Mouse (Mus musculus): Measurements from ENCODE around the gene Mknk2. TPM values are rescaled to one million over a fixed set of nuclear protein-coding genes. Genes with fewer than 3 reads are reported as not detected.

The Mknk2 gene
- polyA plus RNA-seq, 2 experiments = 58.7 to 59.7 TPM

- DNase-seq (ENCODE audit: low read depth in 3 of 3, low spot score in 3 of 3) = no peak
- H3K9ac ChIP-seq (replicated peaks) = no peak overlapping the region
- peaks cover 26 to 28% of the 10 kb centered on the region in 2 experiments for H3K4me1 ChIP-seq (replicated peaks; ENCODE audit: control insufficient read depth in 2 of 2, insufficient read depth in 2 of 2, low read length in 1 of 2)
- WGBS (ENCODE audit: insufficient replicate concordance) = 86% methylated on average over 5 of the region's 5 CpGs
- no peak overlapping the region for H3K27ac ChIP-seq
- no peak overlapping the region for H3K4me3 ChIP-seq (ENCODE audit: insufficient read depth in 1 of 2, low read depth in 2 of 2, low read length in 2 of 2)
- no peak overlapping the region for H3K4me2 ChIP-seq (ENCODE audit: low read depth)
- no peak for ATAC-seq (ENCODE audit: insufficient read depth)
- no peak for TF ChIP-seq EP300 (IDR thresholded peaks at IDR 0.05; ENCODE audit: low read depth)
- no peaks in the 10 kb centered on the region for H3K27me3 ChIP-seq (ENCODE audit: control insufficient read depth, insufficient read depth, low read length)
- peaks cover 18% of the 10 kb centered on the region for H3K36me3 ChIP-seq (replicated peaks; ENCODE audit: control insufficient read depth, insufficient read depth, low read depth)
- no peaks in the 10 kb centered on the region for H3K9me3 ChIP-seq (ENCODE audit: control insufficient read depth, low read length)
Measured at GRCm38 (mm10) chr10:80704418-80704817, 26.5 kb upstream of the Mknk2 start.

GRCm38 (mm10) chr10:80703643-80704042, 25.7 kb upstream of the Mknk2 start:
- H3K4me3 ChIP-seq (ENCODE audit: insufficient read depth in 1 of 2, low read depth in 2 of 2, low read length in 2 of 2) = peak overlapping the region; percentile 64 to 67; a peak in 3 of 4 replicates
- 87% methylated on average over 5 of the region's 5 CpGs for WGBS (ENCODE audit: insufficient replicate concordance)

GRCm38 (mm10) chr10:80702536-80703390, 24.9 kb upstream of the Mknk2 start:
- TF ChIP-seq EP300 (IDR thresholded peaks at IDR 0.05; ENCODE audit: low read depth) (no peak), CTCF (IDR thresholded peaks at IDR 0.05; ENCODE audit: low read depth) (peak; percentile 45; the same call in 1 of the 2 replicates)
- Histone ChIP-seq H3K27ac (peak overlapping the region; percentile 92), H3K9me3 (ENCODE audit: control insufficient read depth, low read length) (no peaks in the 10 kb centered on the region), H3K9ac (replicated peaks) (peak overlapping the region; percentile 62), H3K4me3 (ENCODE audit: insufficient read depth in 1 of 2, low read depth in 2 of 2, low read length in 2 of 2) (peak overlapping the region; percentile 64 to 67), H3K4me2 (ENCODE audit: low read depth) (peak overlapping the region; percentile 98), H3K36me3 (replicated peaks; ENCODE audit: control insufficient read depth, insufficient read depth, low read depth) (peaks cover 3% of the 10 kb centered on the region; the same call in 1 of the 2 replicates), H3K27me3 (ENCODE audit: control insufficient read depth, insufficient read depth, low read length) (no peaks in the 10 kb centered on the region), H3K4me1 (replicated peaks; ENCODE audit: control insufficient read depth in 2 of 2, insufficient read depth in 2 of 2, low read length in 1 of 2) (peaks cover 39 to 42% of the 10 kb centered on the region in 2 experiments)
- DNase-seq (ENCODE audit: low read depth in 3 of 3, low spot score in 3 of 3) = peak; percentile 89 to 92 (median 90)
- 4% methylated on average over 47 of the region's 47 CpGs for WGBS (ENCODE audit: insufficient replicate concordance)
- ATAC-seq (ENCODE audit: insufficient read depth) = peak; percentile 78

More at GRCm38 (mm10) chr10:80703643-80704042, 25.7 kb upstream of the Mknk2 start:
- no peak for TF ChIP-seq EP300 (IDR thresholded peaks at IDR 0.05; ENCODE audit: low read depth)
- TF ChIP-seq CTCF (IDR thresholded peaks at IDR 0.05; ENCODE audit: low read depth) = no peak
- ATAC-seq (ENCODE audit: insufficient read depth) (no peak), DNase-seq (ENCODE audit: low read depth in 3 of 3, low spot score in 3 of 3) (no peak)
- Histone ChIP-seq H3K36me3 (replicated peaks; ENCODE audit: control insufficient read depth, insufficient read depth, low read depth) (peaks cover 10% of the 10 kb centered on the region), H3K27ac (no peak overlapping the region), H3K4me1 (replicated peaks; ENCODE audit: control insufficient read depth in 2 of 2, insufficient read depth in 2 of 2, low read length in 1 of 2) (peaks cover 31 to 34% of the 10 kb centered on the region in 2 experiments), H3K27me3 (ENCODE audit: control insufficient read depth, insufficient read depth, low read length) (no peaks in the 10 kb centered on the region), H3K4me2 (ENCODE audit: low read depth) (peak overlapping the region; percentile 98), H3K9ac (replicated peaks) (peak overlapping the region; percentile 62), H3K9me3 (ENCODE audit: control insufficient read depth, low read length) (no peaks in the 10 kb centered on the region)

- Histone ChIP-seq H3K4me3 (ENCODE audit: insufficient read depth in 1 of 2, low read depth in 2 of 2, low read length in 2 of 2) (peak within 1 kb of the TSS; percentile 64 to 67), H3K27ac (peak within 1 kb of the TSS; percentile 92), H3K27me3 (ENCODE audit: control insufficient read depth, insufficient read depth, low read length) (no peaks in the 10 kb centered on the region), H3K9me3 (ENCODE audit: control insufficient read depth, low read length) (no peaks in the 10 kb centered on the region), H3K4me2 (ENCODE audit: low read depth) (peak within 1 kb of the TSS; percentile 98), H3K4me1 (replicated peaks; ENCODE audit: control insufficient read depth in 2 of 2, insufficient read depth in 2 of 2, low read length in 1 of 2) (peaks cover 47 to 48% of the 10 kb centered on the region in 2 experiments), H3K36me3 (replicated peaks; ENCODE audit: control insufficient read depth, insufficient read depth, low read depth) (no peaks in the 10 kb centered on the region), H3K9ac (replicated peaks) (peak within 1 kb of the TSS; percentile 62)
- DNase-seq (ENCODE audit: low read depth in 3 of 3, low spot score in 3 of 3) = peak; percentile 96 to 97 (median 97)
- TF ChIP-seq CTCF (IDR thresholded peaks at IDR 0.05; ENCODE audit: low read depth) = peak; percentile 19; the same call in 1 of the 2 replicates
- TF ChIP-seq EP300 (IDR thresholded peaks at IDR 0.05; ENCODE audit: low read depth) = peak; percentile 29; the same call in 1 of the 2 replicates
- under 1% methylated on average over 59 of the region's 59 CpGs for WGBS (ENCODE audit: insufficient replicate concordance)
- peak; percentile 81 for ATAC-seq (ENCODE audit: insufficient read depth)
Measured at GRCm38 (mm10) chr10:80701721-80702535, 24.0 kb upstream of the Mknk2 start, which contains the start of the genes Mob3a and Izumo4. Gene Mob3a, minus strand, starts transcription at chr10:80701977. Gene Izumo4, plus strand, starts transcription at chr10:80702184.
